Mouse (Mus musculus) kidney, adult 2 months (tissue): ENCODE data around the gene Hspa4.

Experiments used
- CTCF ChIP-seq: fragments of 200-500 bp; conservative IDR thresholded peaks from 2 replicates; pipeline ENCODE4 v1.5.1; 2011; ENCODE audit warnings: low read depth, mild to moderate bottlenecking, control low read depth, low read length, moderate library complexity, mixed read lengths; ENCODE audit not compliant: insufficient read depth, insufficient read length
- POLR2A ChIP-seq: fragments of 200-500 bp; IDR thresholded peaks from one replicate; pipeline ENCODE4 v1.6.1; 2011; ENCODE audit warnings: low read depth, low read length, control low read depth

DNA sequence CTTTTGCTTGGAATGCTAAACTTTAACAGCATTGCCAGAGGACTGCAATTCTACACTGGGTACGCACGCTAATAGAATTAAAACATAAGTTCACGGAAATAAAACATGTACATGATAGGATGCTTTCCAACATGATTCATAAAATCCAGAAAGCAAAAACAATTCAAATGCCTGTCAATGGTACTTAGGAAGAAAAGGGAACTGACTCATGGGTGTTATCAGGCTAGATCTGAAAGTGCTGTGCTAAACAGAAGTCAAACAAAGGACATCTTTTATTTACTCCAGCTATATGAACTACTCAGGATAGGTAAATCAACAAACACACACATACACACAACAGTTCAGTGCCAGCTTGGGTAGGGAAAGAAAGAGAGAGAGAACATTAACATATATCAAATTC lies 24.9 kb downstream of the Hspa4 start:
- TF ChIP-seq POLR2A (no peak), CTCF (no peak)
